24 mouse cellular contexts compared by ENCODE assay signal in genomic region chr9:7627931-7628330, GRCm38 (mm10). TPM values are rescaled to one million over a fixed set of nuclear protein-coding genes. Genes with fewer than 3 reads are reported as not detected.
A peak's percentile ranks its signal among the peaks of the same experiment; 100 is the strongest.
DNase-seq lines count a peak whose midpoint lies in the region; ATAC-seq lines count a peak whose summit lies in the region.
"Had no signal": no experiment of that assay in that cellular context is flagged by ENCODE, and none has a peak within 500 bp of the region (broad histone marks: within the 10 kb centered on the region; RNA-seq: fewer than 3 reads in every experiment).

Gene Mmp20, plus strand, starts transcription at chr9:7628231.

- DNase-seq in heart, adult 11 months, result peak; percentile 61
- DNase-seq in heart, adult 8-10 months (ENCODE audit: low spot score), result no peak
- DNase-seq: adrenal gland, adult 2 months; adrenal gland, adult 8-10 months; adrenal gland, postnatal 10 days; adrenal gland, postnatal 14 days; adrenal gland, postnatal 25 days; adrenal gland, postnatal 36 days; B cell, adult 2 months; cerebellum, adult 11 months; cerebellum, adult 11-12 months; cerebellum, adult 18-20 months had no signal

- H3K4me1 ChIP-seq in megakaryocyte, embryonic 14.5 days, result peaks cover 9% of the 10 kb centered on the region

- no peak for ATAC-seq in megakaryocyte, adult 5-6 weeks (ENCODE audit: poor library complexity, severe bottlenecking)
- ATAC-seq: activated CD4-positive, CD25-positive, alpha-beta regulatory T cell, adult 4 months; CD4-positive, CD25-positive, alpha-beta regulatory T cell, adult 4 months; Patski had no signal

- H3K36me3 ChIP-seq in megakaryocyte, embryonic 14.5 days (replicated peaks; ENCODE audit: low read length), result no peaks in the 10 kb centered on the region
- H3K36me3 ChIP-seq: G1E had no signal

- H3K27me3 ChIP-seq in megakaryocyte, embryonic 14.5 days (replicated peaks), result peaks cover 17% of the 10 kb centered on the region
- H3K27me3 ChIP-seq: CH12.LX, Patski had no signal

- peak within 1 kb of the TSS; percentile 55 for H3K4me3 ChIP-seq in megakaryocyte, embryonic 14.5 days (replicated peaks)

- no peaks in the 10 kb centered on the region for H3K9me3 ChIP-seq in megakaryocyte, embryonic 14.5 days
- H3K9me3 ChIP-seq: G1E had no signal

RNA-seq across cellular contexts. Expression of gene Mmp20, which starts in this region (rescaled TPM):
- total RNA-seq in heart, adult 8-10 months (2022), result not detected
- not detected in 2 replicates for polyA plus RNA-seq in megakaryocyte, embryonic 14.5 days (2012; ENCODE audit: insufficient read depth, low replicate concordance)
- total RNA-seq in megakaryocyte, adult 5-6 weeks (2015), result not detected in 2 replicates
- total RNA-seq in megakaryocyte, adult 5-6 weeks (2017), result not detected in 2 replicates
- total RNA-seq: adrenal gland, adult 18-20 months; adrenal gland, adult 2 months; adrenal gland, adult 8-10 months; adrenal gland, postnatal 10 days; adrenal gland, postnatal 14 days; adrenal gland, postnatal 25 days; adrenal gland, postnatal 36 days; adrenal gland, postnatal 4 days; G1E; MEL had no signal
- polyA plus RNA-seq: activated CD4-positive, CD25-positive, alpha-beta regulatory T cell, adult 4 months; adrenal gland, adult 2 months; brain, embryonic 14.5 days; C2C12; CD4-positive, CD25-positive, alpha-beta regulatory T cell, adult 4 months; G1E; Patski had no signal
